Mouse (Mus musculus) bone marrow macrophage, adult 2 months (primary cell): ENCODE data around the gene Cmc1.

Source experiments
- CTCF ChIP-seq: IDR thresholded peaks from 2 replicates; pipeline ENCODE4 v1.5.1; 2012; ENCODE audit warnings: low read depth, mild to moderate bottlenecking, low read length, moderate library complexity
- POLR2A ChIP-seq: IDR thresholded peaks from 2 replicates; pipeline ENCODE4 v1.6.1; 2012; ENCODE audit warnings: mild to moderate bottlenecking, low read depth, low read length, borderline replicate concordance

GRCm38 (mm10) chr9:118101802-118102201 lies 48.2 kb downstream of the Cmc1 start:
- TF ChIP-seq CTCF (no peak), POLR2A (no peak)
